8 mouse cellular contexts compared by ENCODE assay signal in genomic region chr7:118242911-118243412, GRCm38 (mm10). TPM values are rescaled to one million over a fixed set of nuclear protein-coding genes. Genes with fewer than 3 reads are reported as not detected.
DNase-seq lines count a peak whose midpoint lies in the region; ATAC-seq and TF ChIP-seq lines count a peak whose summit lies in the region.

No protein-coding gene starts in this region.

- H3K9ac ChIP-seq in heart, embryonic 14.5 days (ENCODE audit: low read length) = peak overlapping the region; percentile 98
- peak overlapping the region; percentile 97 for H3K9ac ChIP-seq in ES-Bruce4 (ENCODE audit: low read depth, poor library complexity, severe bottlenecking)
- peak overlapping the region; percentile 98 for H3K9ac ChIP-seq in embryonic facial prominence, embryonic 15.5 days

- no peaks in the 10 kb centered on the region for H3K27me3 ChIP-seq in heart, embryonic 14.5 days (ENCODE audit: control insufficient read depth, insufficient read depth, low read length)
- no peaks in the 10 kb centered on the region for H3K27me3 ChIP-seq in ES-Bruce4 (ENCODE audit: control insufficient read depth, insufficient read depth, low read length, poor library complexity, severe bottlenecking)
- no peaks in the 10 kb centered on the region for H3K27me3 ChIP-seq in embryonic facial prominence, embryonic 15.5 days

- peak overlapping the region; percentile 78 for H3K4me2 ChIP-seq in heart, embryonic 14.5 days (ENCODE audit: low read length)
- peak overlapping the region; percentile 69 for H3K4me2 ChIP-seq in embryonic facial prominence, embryonic 15.5 days (replicated peaks)

- H3K4me1 ChIP-seq in heart, embryonic 14.5 days (ENCODE audit: control insufficient read depth in 2 of 2, insufficient read depth in 2 of 2, low read length in 2 of 2) = peaks cover 0 to 10% of the 10 kb centered on the region in 2 experiments; a peak in 2 of 4 replicates
- H3K4me1 ChIP-seq in ES-Bruce4 (ENCODE audit: control insufficient read depth, insufficient read depth, low read length) = no peaks in the 10 kb centered on the region
- H3K4me1 ChIP-seq in embryonic facial prominence, embryonic 15.5 days = peaks cover 12% of the 10 kb centered on the region

- no peak for DNase-seq in heart, postnatal 4 days
- peak; percentile 48 to 68 for DNase-seq in kidney, postnatal 36 days
- no peak for DNase-seq in right cerebral cortex, adult 18-20 months
- no peak for DNase-seq in cerebellum, adult 9-11 months

- TF ChIP-seq POLR2A in ES-Bruce4 (IDR thresholded peaks at IDR 0.05; ENCODE audit: insufficient read depth, low read length) = no peak

- H3K36me3 ChIP-seq in heart, embryonic 14.5 days (ENCODE audit: control insufficient read depth, insufficient read depth, low read length) = no peaks in the 10 kb centered on the region
- no peaks in the 10 kb centered on the region for H3K36me3 ChIP-seq in ES-Bruce4 (ENCODE audit: control insufficient read depth, insufficient read depth, low read length, poor library complexity, severe bottlenecking)
- H3K36me3 ChIP-seq in embryonic facial prominence, embryonic 15.5 days = no peaks in the 10 kb centered on the region

- no peak for TF ChIP-seq EP300 in ES-Bruce4 (IDR thresholded peaks at IDR 0.05; ENCODE audit: insufficient read depth, low read depth, low read length)

- H3K27ac ChIP-seq in heart, embryonic 14.5 days (replicated peaks in 1 of 2; ENCODE audit: control insufficient read depth in 1 of 2, insufficient read depth in 1 of 2, low read depth in 2 of 2, low read length in 2 of 2) = peak overlapping the region; percentile 74 to 98
- no peak overlapping the region for H3K27ac ChIP-seq in ES-Bruce4 (ENCODE audit: insufficient read depth, low read length)
- peak overlapping the region; percentile 95 for H3K27ac ChIP-seq in embryonic facial prominence, embryonic 15.5 days (replicated peaks)

- H3K4me3 ChIP-seq in heart, embryonic 14.5 days (ENCODE audit: control insufficient read depth in 1 of 2, insufficient read depth in 1 of 2, low read depth in 1 of 2, low read length in 2 of 2) = peak overlapping the region; percentile 68 to 96
- peak overlapping the region; percentile 95 for H3K4me3 ChIP-seq in ES-Bruce4 (ENCODE audit: low read depth, low read length)
- peak overlapping the region; percentile 98 for H3K4me3 ChIP-seq in embryonic facial prominence, embryonic 15.5 days (replicated peaks)

- no peak for TF ChIP-seq CTCF in ES-Bruce4 (IDR thresholded peaks at IDR 0.05; ENCODE audit: low read depth, low read length)

- under 1% methylated on average over 48 of the region's 50 CpGs for WGBS in heart, embryonic 14.5 days
- WGBS in embryonic facial prominence, embryonic 15.5 days = under 1% methylated on average over 50 of the region's 50 CpGs

- peak; percentile 29; the same call in 1 of the 2 replicates for ATAC-seq in heart, embryonic 14.5 days (ENCODE audit: insufficient number of reproducible peaks, insufficient read depth, low FRiP score, low read depth)
- peak; percentile 31 for ATAC-seq in embryonic facial prominence, embryonic 15.5 days (ENCODE audit: insufficient number of reproducible peaks, low FRiP score, low TSS enrichment, low read depth)
- 0 out of 2 replicates have a peak, but pooled peaks have one; percentile 1 for ATAC-seq in monocyte, adult 5-6 weeks (replicated peaks; ENCODE audit: insufficient number of reproducible peaks, low FRiP score, low TSS enrichment, poor library complexity, severe bottlenecking)

- H3K9me3 ChIP-seq in heart, embryonic 14.5 days (ENCODE audit: control insufficient read depth, low read length) = no peaks in the 10 kb centered on the region
- no peaks in the 10 kb centered on the region for H3K9me3 ChIP-seq in ES-Bruce4 (replicated peaks; ENCODE audit: control insufficient read depth, insufficient read depth, low read length, poor library complexity, severe bottlenecking)
- no peaks in the 10 kb centered on the region for H3K9me3 ChIP-seq in embryonic facial prominence, embryonic 15.5 days (replicated peaks)

RNA-seq across cellular contexts. Expression of gene Smg1, which starts 0.5 kb away (rescaled TPM):
- 18.8 and 20.3 TPM in 2 replicates for polyA plus RNA-seq in heart, embryonic 14.5 days (2014; fragmentation: Nextera tagmentation; extraction: Ambion mirVana)
- total RNA-seq in heart, postnatal 4 days (2021) = 10 to 100 TPM; 47.1 to 49.9 TPM
- 87.1 and 90.8 TPM in 2 replicates for polyA plus RNA-seq in ES-Bruce4 (2011; ENCODE audit: insufficient read depth, insufficient read length, low read depth, missing spikeins)
- polyA plus RNA-seq in embryonic facial prominence, embryonic 15.5 days (2015; fragmentation: Nextera tagmentation; extraction: Ambion mirVana) = 15.6 and 19.3 TPM in 2 replicates
- 80.6 to 144 TPM (median 86.0 TPM) in 3 replicates for total RNA-seq in monocyte, adult 5-6 weeks (2017)

Comparison
In these comparisons a context has a peak if more than half of its experiments do, and no peak if none do; other contexts are left out.
1. DNase-seq: peak in kidney, postnatal 36 days (2 of 2); none in heart, postnatal 4 days (single experiment), right cerebral cortex, adult 18-20 months (single experiment) and cerebellum, adult 9-11 months (single experiment).
2. Peak in every context shown above with its lines, with median percentiles within 50 percentile points of each other: ATAC-seq, H3K4me3 ChIP-seq and H3K9ac ChIP-seq.